Mouse (Mus musculus) lung, postnatal 36 days (tissue): ENCODE data around the gene Hpf1.

Experiments used
- DNase-seq: peaks from one replicate; pipeline ENCODE4 v3.0.0; 2022; ENCODE audit warnings: mixed read lengths

Hpf1 gene

GRCm38 (mm10) chr8:60889843-60890519 lies at the start of gene Hpf1:
Hpf1 (plus strand) TSS chr8:60890418.
- peak; percentile 97 for DNase-seq

- no peak for DNase-seq
Observed at GRCm38 (mm10) chr8:60842388-60842787, 47.8 kb upstream of the Hpf1 start.

GRCm38 (mm10) chr8:60857559-60857958 lies 32.7 kb upstream of the Hpf1 start:
- DNase-seq: no peak

GRCm38 (mm10) chr8:60858091-60858490 lies 32.1 kb upstream of the Hpf1 start:
- DNase-seq: no peak

- no peak for DNase-seq
Observed at GRCm38 (mm10) chr8:60858911-60859476, 31.2 kb upstream of the Hpf1 start.

- no peak for DNase-seq
Observed at GRCm38 (mm10) chr8:60859605-60860004, 30.6 kb upstream of the Hpf1 start.

GRCm38 (mm10) chr8:60860749-60861148 lies 29.5 kb upstream of the Hpf1 start:
- no peak for DNase-seq

- DNase-seq: no peak
Observed at GRCm38 (mm10) chr8:60861783-60862182, 28.4 kb upstream of the Hpf1 start.

GRCm38 (mm10) chr8:60864875-60865274 lies 25.3 kb upstream of the Hpf1 start:
- no peak for DNase-seq

GRCm38 (mm10) chr8:60865504-60866114 lies 24.6 kb upstream of the Hpf1 start:
- DNase-seq: peak; percentile 70

GRCm38 (mm10) chr8:60867468-60868115 lies 22.6 kb upstream of the Hpf1 start:
- peak; percentile 4 for DNase-seq

GRCm38 (mm10) chr8:60868236-60868965 lies 21.8 kb upstream of the Hpf1 start:
- no peak for DNase-seq

- DNase-seq: no peak
Observed at GRCm38 (mm10) chr8:60869761-60870160, 20.5 kb upstream of the Hpf1 start.

GRCm38 (mm10) chr8:60870231-60871193 lies 19.7 kb upstream of the Hpf1 start:
- DNase-seq: no peak

- no peak for DNase-seq
Observed at GRCm38 (mm10) chr8:60878617-60879016, 11.6 kb upstream of the Hpf1 start.

GRCm38 (mm10) chr8:60883419-60884137 lies 6.6 kb upstream of the Hpf1 start:
- peak; percentile 13 for DNase-seq

GRCm38 (mm10) chr8:60886736-60887135 lies 3.5 kb upstream of the Hpf1 start:
- no peak for DNase-seq

- DNase-seq: no peak
Observed at GRCm38 (mm10) chr8:60889131-60889842, 931 bp upstream of the Hpf1 start.

- DNase-seq: no peak
Observed at GRCm38 (mm10) chr8:60890520-60890874, 279 bp downstream of the Hpf1 start.

- no peak for DNase-seq
Observed at GRCm38 (mm10) chr8:60891757-60892156, 1.5 kb downstream of the Hpf1 start.

GRCm38 (mm10) chr8:60895878-60896277 lies 5.7 kb downstream of the Hpf1 start:
- DNase-seq: no peak
